Mouse (Mus musculus): ENCODE measurements around the gene Rnf126. TPM values are rescaled to one million over a fixed set of nuclear protein-coding genes. Genes with fewer than 3 reads are reported as not detected.

Rnf126 gene
- polyA plus RNA-seq, 1 experiment from 2014 or later: 62.5 TPM

GRCm38 (mm10) chr10:79726090-79726489, 40.7 kb downstream of the Rnf126 start:
- Histone ChIP-seq H3K4me1 (ENCODE audit: control insufficient read depth in 2 of 2, insufficient read depth in 2 of 2, low read length in 2 of 2) (peaks cover 6 to 12% of the 10 kb centered on the region in 2 experiments; a peak in 3 of 4 replicates), H3K27me3 (ENCODE audit: control insufficient read depth, insufficient read depth, low read length) (no peaks in the 10 kb centered on the region), H3K36me3 (ENCODE audit: control insufficient read depth, insufficient read depth, low read length) (no peaks in the 10 kb centered on the region), H3K4me2 (ENCODE audit: low read length) (no peak overlapping the region), H3K9ac (ENCODE audit: low read length) (no peak overlapping the region), H3K27ac (replicated peaks in 1 of 2; ENCODE audit: control insufficient read depth in 1 of 2, insufficient read depth in 1 of 2, low read depth in 2 of 2, low read length in 2 of 2) (no peak overlapping the region), H3K9me3 (ENCODE audit: control insufficient read depth, low read length) (no peaks in the 10 kb centered on the region), H3K4me3 (ENCODE audit: control insufficient read depth in 1 of 2, insufficient read depth in 1 of 2, low read depth in 1 of 2, low read length in 2 of 2) (no peak overlapping the region)
- 45% methylated on average over 11 of the region's 11 CpGs for WGBS
- ATAC-seq (ENCODE audit: insufficient number of reproducible peaks, insufficient read depth, low FRiP score, low read depth): no peak

DNA sequence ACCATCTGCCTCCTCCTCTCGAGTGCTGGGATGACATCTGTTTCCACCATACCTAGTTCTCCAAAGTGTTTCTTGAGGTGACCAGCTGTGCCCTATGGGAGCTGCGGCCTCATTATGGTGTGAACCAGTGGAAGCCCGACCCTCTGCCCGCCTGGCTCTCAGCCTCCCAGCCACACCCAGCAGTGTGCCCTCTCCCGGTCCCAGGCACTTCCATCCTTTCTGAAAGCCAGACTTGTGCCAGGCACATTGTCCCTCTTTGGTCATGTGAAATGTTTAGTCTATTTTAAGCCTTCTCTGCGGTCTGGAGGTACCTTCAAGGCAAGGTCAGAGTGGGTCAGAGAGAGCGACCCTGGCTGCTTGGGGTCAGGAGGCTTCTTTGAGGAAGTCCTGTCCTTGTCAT, 43.1 kb downstream of the Rnf126 start:
- peaks cover 16% of the 10 kb centered on the region for H3K27me3 ChIP-seq (ENCODE audit: control insufficient read depth, insufficient read depth, low read length)
- ATAC-seq (ENCODE audit: insufficient number of reproducible peaks, insufficient read depth, low FRiP score, low read depth): no peak
- no peak overlapping the region for H3K4me2 ChIP-seq (ENCODE audit: low read length)
- no peaks in the 10 kb centered on the region for H3K36me3 ChIP-seq (ENCODE audit: control insufficient read depth, insufficient read depth, low read length)
- no peaks in the 10 kb centered on the region for H3K9me3 ChIP-seq (ENCODE audit: control insufficient read depth, low read length)
- no peak overlapping the region for H3K27ac ChIP-seq (replicated peaks in 1 of 2; ENCODE audit: control insufficient read depth in 1 of 2, insufficient read depth in 1 of 2, low read depth in 2 of 2, low read length in 2 of 2)
- WGBS: 61% methylated on average over 7 of the region's 7 CpGs
- no peak overlapping the region for H3K9ac ChIP-seq (ENCODE audit: low read length)
- H3K4me1 ChIP-seq (ENCODE audit: control insufficient read depth in 2 of 2, insufficient read depth in 2 of 2, low read length in 2 of 2): peaks cover 4 to 8% of the 10 kb centered on the region in 2 experiments; a peak in 2 of 4 replicates
- no peak overlapping the region for H3K4me3 ChIP-seq (ENCODE audit: control insufficient read depth in 1 of 2, insufficient read depth in 1 of 2, low read depth in 1 of 2, low read length in 2 of 2)

DNA sequence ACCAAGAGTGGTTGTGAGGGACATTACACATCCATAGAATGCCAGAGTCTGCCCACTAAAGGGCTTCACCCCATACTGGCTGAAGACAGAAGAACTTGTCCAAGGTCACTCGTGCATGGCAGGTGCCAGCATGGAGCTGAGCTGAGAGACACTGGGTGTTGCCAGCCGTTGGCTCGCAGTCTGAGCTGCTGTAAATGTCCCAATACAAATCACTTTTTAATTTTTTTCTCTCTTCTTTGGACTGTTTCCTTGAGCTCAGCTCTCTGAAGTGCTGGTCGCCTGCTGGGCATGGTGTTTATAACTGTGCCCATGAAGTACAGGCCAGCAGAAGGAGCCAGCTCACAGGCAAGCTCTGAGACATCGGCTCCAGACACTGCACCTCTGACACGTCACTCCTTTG, 43.7 kb downstream of the Rnf126 start:
- H3K27ac ChIP-seq (replicated peaks in 1 of 2; ENCODE audit: control insufficient read depth in 1 of 2, insufficient read depth in 1 of 2, low read depth in 2 of 2, low read length in 2 of 2): no peak overlapping the region
- H3K4me3 ChIP-seq (ENCODE audit: control insufficient read depth in 1 of 2, insufficient read depth in 1 of 2, low read depth in 1 of 2, low read length in 2 of 2): no peak overlapping the region
- no peaks in the 10 kb centered on the region for H3K36me3 ChIP-seq (ENCODE audit: control insufficient read depth, insufficient read depth, low read length)
- 66% methylated on average over 6 of the region's 6 CpGs for WGBS
- peaks cover 4 to 8% of the 10 kb centered on the region in 2 experiments; a peak in 2 of 4 replicates for H3K4me1 ChIP-seq (ENCODE audit: control insufficient read depth in 2 of 2, insufficient read depth in 2 of 2, low read length in 2 of 2)
- ATAC-seq (ENCODE audit: insufficient number of reproducible peaks, insufficient read depth, low FRiP score, low read depth): no peak
- no peaks in the 10 kb centered on the region for H3K9me3 ChIP-seq (ENCODE audit: control insufficient read depth, low read length)
- no peak overlapping the region for H3K9ac ChIP-seq (ENCODE audit: low read length)
- H3K4me2 ChIP-seq (ENCODE audit: low read length): no peak overlapping the region
- H3K27me3 ChIP-seq (ENCODE audit: control insufficient read depth, insufficient read depth, low read length): peaks cover 23% of the 10 kb centered on the region

GRCm38 (mm10) chr10:79721089-79721488, 45.7 kb downstream of the Rnf126 start:
- Histone ChIP-seq H3K4me2 (ENCODE audit: low read length) (no peak overlapping the region), H3K27ac (replicated peaks in 1 of 2; ENCODE audit: control insufficient read depth in 1 of 2, insufficient read depth in 1 of 2, low read depth in 2 of 2, low read length in 2 of 2) (no peak overlapping the region), H3K9me3 (ENCODE audit: control insufficient read depth, low read length) (no peaks in the 10 kb centered on the region), H3K36me3 (ENCODE audit: control insufficient read depth, insufficient read depth, low read length) (no peaks in the 10 kb centered on the region), H3K4me1 (ENCODE audit: control insufficient read depth in 2 of 2, insufficient read depth in 2 of 2, low read length in 2 of 2) (peaks cover 4 to 23% of the 10 kb centered on the region in 2 experiments; a peak in 3 of 4 replicates), H3K27me3 (ENCODE audit: control insufficient read depth, insufficient read depth, low read length) (peaks cover 41% of the 10 kb centered on the region), H3K9ac (ENCODE audit: low read length) (no peak overlapping the region), H3K4me3 (ENCODE audit: control insufficient read depth in 1 of 2, insufficient read depth in 1 of 2, low read depth in 1 of 2, low read length in 2 of 2) (no peak overlapping the region)
- WGBS: 54% methylated on average over 5 of the region's 5 CpGs
- no peak for ATAC-seq (ENCODE audit: insufficient number of reproducible peaks, insufficient read depth, low FRiP score, low read depth)

DNA sequence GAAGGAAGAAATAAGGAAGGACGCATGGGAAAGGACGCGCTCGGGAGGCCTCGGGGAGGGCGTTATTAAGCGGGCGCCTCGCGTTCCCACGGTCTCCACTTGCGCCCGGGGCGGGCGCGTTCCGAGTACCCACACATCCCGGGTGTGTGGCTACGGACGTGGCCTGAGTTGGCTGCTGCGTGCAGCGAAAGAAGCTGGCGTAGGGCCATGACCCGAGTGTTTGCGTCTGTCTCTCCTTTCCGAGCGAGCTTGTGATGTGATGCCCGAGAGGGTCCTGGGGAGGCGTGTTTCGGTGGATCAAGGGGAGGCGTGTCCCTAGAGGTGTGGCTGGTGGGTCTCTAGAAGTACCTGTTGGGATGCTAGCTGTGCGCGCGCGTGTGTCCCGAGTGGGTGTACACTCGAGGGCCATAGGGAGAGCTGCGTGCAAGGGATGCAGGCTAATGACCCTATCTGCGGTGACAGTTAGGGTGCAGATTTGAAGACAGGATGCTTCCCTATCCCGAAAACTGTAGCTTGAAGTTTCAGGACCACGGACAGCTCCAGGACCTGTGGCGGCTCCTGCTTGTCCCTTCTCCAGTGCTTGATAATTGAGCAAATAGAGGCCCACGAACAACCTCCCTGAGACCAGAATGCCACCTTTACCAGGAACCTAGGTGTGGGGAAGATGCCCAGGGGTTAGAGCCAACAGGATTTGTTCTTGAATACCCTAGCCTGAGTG, 49.0 kb downstream of the Rnf126 start:
- ATAC-seq (ENCODE audit: insufficient number of reproducible peaks, insufficient read depth, low FRiP score, low read depth): no peak
- 5% methylated on average over 43 of the region's 43 CpGs for WGBS
- peaks cover 60% of the 10 kb centered on the region for H3K27me3 ChIP-seq (ENCODE audit: control insufficient read depth, insufficient read depth, low read length)

DNA sequence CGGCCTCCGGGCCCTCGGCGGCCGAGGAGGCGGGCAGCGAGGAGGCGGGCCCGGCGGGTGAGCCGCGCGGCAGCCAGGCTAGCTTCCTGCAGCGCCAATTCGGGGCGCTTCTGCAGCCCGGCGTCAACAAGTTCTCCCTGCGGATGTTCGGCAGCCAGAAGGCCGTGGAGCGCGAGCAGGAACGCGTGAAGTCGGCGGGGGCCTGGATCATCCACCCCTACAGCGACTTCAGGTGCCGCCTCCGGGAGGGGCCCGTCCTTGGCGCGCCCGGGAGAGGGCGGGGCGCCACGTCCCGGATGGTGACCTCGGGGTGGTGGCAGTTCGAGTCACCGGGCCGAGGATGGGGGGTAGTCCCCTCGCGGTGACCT, 49.8 kb downstream of the Rnf126 start:
- peaks cover 2% of the 10 kb centered on the region for H3K36me3 ChIP-seq (ENCODE audit: control insufficient read depth, insufficient read depth, low read length)
- under 1% methylated on average over 32 of the region's 44 CpGs for WGBS
- peak overlapping the region; percentile 91 for H3K4me2 ChIP-seq (ENCODE audit: low read length)

More for the DNA sequence above, 49.0 kb downstream of the Rnf126 start:
- no peak overlapping the region for H3K27ac ChIP-seq (replicated peaks in 1 of 2; ENCODE audit: control insufficient read depth in 1 of 2, insufficient read depth in 1 of 2, low read depth in 2 of 2, low read length in 2 of 2)
- H3K4me1 ChIP-seq (ENCODE audit: control insufficient read depth in 2 of 2, insufficient read depth in 2 of 2, low read length in 2 of 2): peaks cover 0 to 17% of the 10 kb centered on the region in 2 experiments; a peak in 3 of 4 replicates
- no peaks in the 10 kb centered on the region for H3K36me3 ChIP-seq (ENCODE audit: control insufficient read depth, insufficient read depth, low read length)
- no peak overlapping the region for H3K9ac ChIP-seq (ENCODE audit: low read length)
- no peaks in the 10 kb centered on the region for H3K9me3 ChIP-seq (ENCODE audit: control insufficient read depth, low read length)
- H3K4me3 ChIP-seq (ENCODE audit: control insufficient read depth in 1 of 2, insufficient read depth in 1 of 2, low read depth in 1 of 2, low read length in 2 of 2): peak overlapping the region in 1 of 2 experiments; percentile 67; a peak in 2 of 4 replicates
- H3K4me2 ChIP-seq (ENCODE audit: low read length): peak overlapping the region; percentile 91

DNA sequence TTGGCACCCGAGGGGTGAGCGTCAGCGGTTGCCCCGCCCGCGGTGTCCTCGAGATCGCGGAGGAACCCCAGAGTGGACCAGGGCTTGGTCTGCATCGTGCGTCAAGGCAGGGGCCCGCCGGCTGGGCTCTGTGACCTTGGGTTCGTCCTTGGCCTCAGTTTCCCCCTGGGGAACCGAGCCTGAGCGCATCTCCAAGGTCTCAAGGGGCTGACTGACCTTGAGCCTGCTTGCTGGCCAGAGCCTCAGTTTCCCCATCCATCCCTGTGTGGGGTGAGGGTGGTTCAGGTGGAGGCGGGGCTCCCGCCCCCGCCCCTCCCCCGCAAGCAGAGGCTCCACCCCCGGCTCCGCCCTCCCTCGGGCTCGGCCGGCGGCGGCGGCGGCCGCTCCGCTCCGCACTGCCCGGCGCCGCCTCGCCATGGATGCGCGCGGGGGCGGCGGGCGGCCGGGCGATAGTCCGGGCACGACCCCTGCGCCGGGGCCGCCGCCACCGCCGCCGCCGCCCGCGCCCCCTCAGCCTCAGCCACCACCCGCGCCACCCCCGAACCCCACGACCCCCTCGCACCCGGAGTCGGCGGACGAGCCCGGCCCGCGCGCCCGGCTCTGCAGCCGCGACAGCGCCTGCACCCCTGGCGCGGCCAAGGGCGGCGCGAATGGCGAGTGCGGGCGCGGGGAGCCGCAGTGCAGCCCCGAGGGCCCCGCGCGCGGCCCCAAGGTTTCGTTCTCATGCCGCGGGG, 50.3 kb downstream of the Rnf126 start, which contains the start of gene Hcn2:
Gene Hcn2 (plus strand): TSS at position 381 of the 734 bp plus-strand sequence.
- Histone ChIP-seq H3K36me3 (ENCODE audit: control insufficient read depth, insufficient read depth, low read length) (peaks cover 8% of the 10 kb centered on the region), H3K9me3 (ENCODE audit: control insufficient read depth, low read length) (no peaks in the 10 kb centered on the region), H3K4me3 (ENCODE audit: control insufficient read depth in 1 of 2, insufficient read depth in 1 of 2, low read depth in 1 of 2, low read length in 2 of 2) (peak within 1 kb of the TSS; percentile 54 to 67), H3K4me1 (ENCODE audit: control insufficient read depth in 2 of 2, insufficient read depth in 2 of 2, low read length in 2 of 2) (peaks cover 3 to 20% of the 10 kb centered on the region in 2 experiments; a peak in 3 of 4 replicates), H3K27ac (replicated peaks in 1 of 2; ENCODE audit: control insufficient read depth in 1 of 2, insufficient read depth in 1 of 2, low read depth in 2 of 2, low read length in 2 of 2) (no peak within 1 kb of the TSS), H3K4me2 (ENCODE audit: low read length) (peak within 1 kb of the TSS; percentile 91), H3K9ac (ENCODE audit: low read length) (peak within 1 kb of the TSS; percentile 34; the same call in 1 of the 2 replicates), H3K27me3 (ENCODE audit: control insufficient read depth, insufficient read depth, low read length) (peaks cover 60% of the 10 kb centered on the region)
- whole genome bisulfite sequencing: 2% methylated on average over 73 of the region's 91 CpGs
- peak; percentile 33; the same call in 1 of the 2 replicates for ATAC-seq (ENCODE audit: insufficient number of reproducible peaks, insufficient read depth, low FRiP score, low read depth)

More for the DNA sequence above, 49.8 kb downstream of the Rnf126 start:
- H3K9ac ChIP-seq (ENCODE audit: low read length): peak overlapping the region; percentile 34; the same call in 1 of the 2 replicates
- H3K9me3 ChIP-seq (ENCODE audit: control insufficient read depth, low read length): no peaks in the 10 kb centered on the region
- H3K27me3 ChIP-seq (ENCODE audit: control insufficient read depth, insufficient read depth, low read length): peaks cover 60% of the 10 kb centered on the region
- no peak overlapping the region for H3K27ac ChIP-seq (replicated peaks in 1 of 2; ENCODE audit: control insufficient read depth in 1 of 2, insufficient read depth in 1 of 2, low read depth in 2 of 2, low read length in 2 of 2)
- H3K4me3 ChIP-seq (ENCODE audit: control insufficient read depth in 1 of 2, insufficient read depth in 1 of 2, low read depth in 1 of 2, low read length in 2 of 2): peak overlapping the region; percentile 54 to 67
- peaks cover 3 to 20% of the 10 kb centered on the region in 2 experiments; a peak in 3 of 4 replicates for H3K4me1 ChIP-seq (ENCODE audit: control insufficient read depth in 2 of 2, insufficient read depth in 2 of 2, low read length in 2 of 2)
- ATAC-seq (ENCODE audit: insufficient number of reproducible peaks, insufficient read depth, low FRiP score, low read depth): no peak

Data from heart, embryonic 14.5 days (tissue).